In genomic region chr13:45382208-45382607, GRCm38 (mm10) we compare ENCODE assay signal across 24 mouse cellular contexts.
"Had no signal": no experiment of that assay in that cellular context is flagged by ENCODE, and none has a peak within 500 bp of the region (broad histone marks: within the 10 kb centered on the region; RNA-seq: fewer than 3 reads in every experiment).

No protein-coding gene starts in this region.

- H3K27ac ChIP-seq: heart, adult 2 months; hindbrain, embryonic 10.5 days; hindbrain, embryonic 12.5 days; hindbrain, embryonic 14.5 days; intestine, embryonic 15.5 days; layer of hippocampus, adult 2 months; left cerebral cortex, adult 2 months; limb, embryonic 10.5 days; limb, embryonic 12.5 days; liver, embryonic 13.5 days; liver, embryonic 15.5 days had no signal

- H3K4me2 ChIP-seq: heart, embryonic 11.5 days; hindbrain, embryonic 12.5 days; hindbrain, embryonic 14.5 days; intestine, embryonic 15.5 days; limb, embryonic 12.5 days; liver, embryonic 11.5 days; liver, embryonic 13.5 days; liver, embryonic 15.5 days had no signal

- H3K4me3 ChIP-seq: heart, adult 2 months; hindbrain, embryonic 10.5 days; hindbrain, embryonic 12.5 days; intestine, embryonic 15.5 days; layer of hippocampus, adult 2 months; left cerebral cortex, adult 2 months; limb, embryonic 10.5 days; limb, embryonic 12.5 days; liver, embryonic 13.5 days; liver, embryonic 15.5 days had no signal

- H3K9me3 ChIP-seq: hindbrain, embryonic 10.5 days; hindbrain, embryonic 12.5 days; intestine, embryonic 15.5 days; limb, embryonic 10.5 days; liver, embryonic 13.5 days; liver, embryonic 15.5 days had no signal

- DNase-seq: gastrocnemius, postnatal 10 days; gastrocnemius, postnatal 25 days; heart, adult 2 months; kidney, adult 8-10 months; kidney, postnatal 10 days; kidney, postnatal 25 days; kidney, postnatal 4 days; liver; liver, embryonic 13.5 days had no signal

- H3K9ac ChIP-seq: hindbrain, embryonic 12.5 days; hindbrain, embryonic 14.5 days; intestine, embryonic 15.5 days; limb, embryonic 12.5 days; liver, embryonic 13.5 days; liver, embryonic 15.5 days had no signal

- H3K4me1 ChIP-seq: hindbrain, embryonic 10.5 days; hindbrain, embryonic 12.5 days; intestine, embryonic 15.5 days; limb, embryonic 12.5 days had no signal

- H3K36me3 ChIP-seq: hindbrain, embryonic 10.5 days; hindbrain, embryonic 12.5 days; intestine, embryonic 15.5 days; limb, embryonic 10.5 days; limb, embryonic 12.5 days; liver, embryonic 13.5 days; liver, embryonic 15.5 days had no signal

- ATAC-seq: forebrain, embryonic 16.5 days; hindbrain, embryonic 16.5 days; inflammation-experienced regulatory T-cells, adult 6 months; intestine, embryonic 15.5 days; intestine, postnatal 0 days had no signal

- H3K27me3 ChIP-seq: hindbrain, embryonic 12.5 days; intestine, embryonic 15.5 days; limb, embryonic 12.5 days had no signal
